Mouse (Mus musculus) ovary, postnatal 14 days (tissue): Measurements from ENCODE around the gene Olfr651.
A peak's percentile ranks its signal among the peaks of the same experiment; 100 is the strongest.
"Not testable (repeated sequence)": the region's sequence is repeated elsewhere in the genome, so short reads cannot be mapped to it uniquely, and the experiment has no call there.

ENCODE experiments used
- DNase-seq: peaks from one replicate; pipeline ENCODE4 v3.0.0; 2022; ENCODE audit warnings: low spot score

The Olfr651 gene

DNA sequence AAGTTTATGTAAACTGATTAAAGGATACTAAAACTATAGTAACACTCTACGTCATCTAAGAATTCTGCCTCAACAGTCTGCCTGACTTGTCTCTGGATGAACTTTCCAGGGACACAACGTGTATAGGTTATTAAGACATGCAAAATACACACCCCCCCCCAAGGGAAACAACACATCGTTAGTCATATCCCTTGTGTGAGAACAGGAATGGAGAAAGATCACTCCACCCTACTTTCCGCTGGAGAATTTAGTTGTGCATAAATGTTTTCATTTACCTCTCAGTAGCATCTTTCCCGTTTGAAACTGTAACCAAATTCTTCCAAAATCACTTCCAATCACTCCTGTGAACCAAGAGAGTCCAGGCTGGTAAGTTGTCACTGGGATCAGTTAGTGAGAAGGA is at the start of gene Olfr651:
Gene Olfr651, plus strand, starts transcription at position 301 of the 400 bp plus-strand sequence.
- DNase-seq: no peak

DNA sequence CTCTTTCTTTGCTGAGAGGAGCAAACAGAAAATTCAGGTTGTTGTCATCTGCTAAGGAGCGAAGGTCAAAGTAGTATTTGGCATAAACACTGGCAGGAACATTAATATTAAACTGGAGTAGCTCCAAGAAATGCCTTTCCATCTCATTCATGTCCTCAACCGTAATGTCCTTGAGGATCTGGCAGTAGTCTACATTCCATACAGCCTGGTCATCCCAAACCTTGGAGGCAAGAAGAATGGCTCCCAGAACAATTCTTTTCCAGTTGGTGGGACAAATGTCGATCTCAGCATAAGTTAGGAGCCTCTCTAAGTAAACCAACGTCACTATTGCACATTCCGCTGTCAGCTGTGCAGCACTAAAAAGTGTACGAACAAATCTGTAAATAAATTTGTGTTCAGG is 48.7 kb upstream of the Olfr651 start:
- not testable (repeated sequence) for DNase-seq

- no peak for DNase-seq
These were observed 48.2 kb upstream of the Olfr651 start for GRCm38 (mm10) chr7:104501589-104502371.

DNA sequence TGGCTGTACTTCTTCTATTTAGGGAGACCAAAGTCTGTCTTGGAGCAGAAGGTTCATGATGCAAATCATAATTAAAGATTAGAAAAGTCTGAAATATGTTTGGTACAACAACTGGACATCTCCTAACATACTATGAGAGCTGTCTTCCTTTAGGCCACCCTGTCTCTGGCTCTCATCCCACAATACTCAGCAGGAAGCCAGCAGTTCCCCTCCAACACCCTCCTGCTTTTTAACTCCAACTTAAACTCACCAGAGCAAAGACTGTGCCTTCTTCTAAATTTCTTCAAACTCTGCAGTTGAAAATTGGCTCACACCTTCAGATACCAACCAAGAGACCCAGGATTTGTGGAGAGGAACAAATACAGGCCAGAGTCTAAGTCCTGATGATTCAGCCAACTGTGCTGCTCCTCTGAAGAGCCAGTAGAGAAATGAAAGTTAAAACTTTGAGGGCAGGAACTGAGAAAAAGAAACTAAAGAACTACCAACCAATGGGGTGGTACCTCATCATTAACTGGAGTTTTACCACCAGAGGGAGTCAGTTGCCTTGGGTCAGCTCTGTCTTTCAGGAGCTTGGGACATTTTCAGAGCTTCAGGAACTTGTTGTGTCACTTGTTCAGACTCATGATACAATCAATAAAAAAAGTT is 42.4 kb upstream of the Olfr651 start, which contains the start of gene Trim30d:
Gene Trim30d, minus strand, starts transcription at position 429 of the 645 bp plus-strand sequence.
- DNase-seq: not testable (repeated sequence)

DNA sequence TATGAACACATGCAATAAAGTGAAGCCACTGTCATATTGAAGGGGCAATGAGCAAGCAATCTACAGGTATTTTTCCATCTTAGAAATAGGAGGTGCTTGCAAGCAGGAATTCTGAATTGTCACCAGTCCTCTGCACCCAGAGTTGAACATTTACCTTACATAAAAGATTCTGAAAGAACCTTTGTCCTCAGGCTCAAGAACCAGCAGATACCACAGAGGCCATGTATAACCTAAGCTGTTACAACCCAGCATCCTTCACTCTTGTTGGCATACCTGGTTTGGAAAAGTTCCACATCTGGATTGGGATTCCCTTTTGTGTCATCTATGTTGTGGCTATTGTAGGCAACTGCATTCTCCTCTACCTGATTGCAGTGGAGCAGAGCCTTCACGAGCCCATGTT is 2.8 kb downstream of the Olfr651 start:
- no peak for DNase-seq

GRCm38 (mm10) chr7:104560601-104561000 is 10.7 kb downstream of the Olfr651 start, which contains the start of gene Olfr652:
Olfr652 (plus strand) TSS chr7:104560901.
- no peak for DNase-seq

DNA sequence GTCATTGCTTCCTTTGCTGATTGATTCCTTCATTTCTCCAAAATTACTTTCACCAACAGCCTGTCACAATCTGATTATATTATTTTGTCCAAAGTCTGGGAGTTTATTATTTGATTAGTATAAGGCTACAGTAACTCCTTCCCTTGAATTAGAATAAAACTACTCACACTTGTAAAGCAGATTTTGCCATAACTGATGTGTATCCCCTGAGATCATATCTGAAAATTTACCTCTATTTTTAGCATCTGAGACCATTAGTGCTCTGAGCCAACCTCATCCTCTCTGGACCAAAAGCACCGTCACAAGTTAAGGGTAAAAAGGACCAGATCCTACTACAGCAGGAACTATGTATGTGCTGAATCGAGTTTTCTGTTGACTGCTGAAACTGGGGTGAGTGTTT is 27.1 kb downstream of the Olfr651 start, which contains the start of gene Olfr653:
Gene Olfr653, plus strand, starts transcription at position 301 of the 400 bp plus-strand sequence.
- DNase-seq: no peak

GRCm38 (mm10) chr7:104580846-104581245 is 30.9 kb downstream of the Olfr651 start:
- DNase-seq: no peak

DNA sequence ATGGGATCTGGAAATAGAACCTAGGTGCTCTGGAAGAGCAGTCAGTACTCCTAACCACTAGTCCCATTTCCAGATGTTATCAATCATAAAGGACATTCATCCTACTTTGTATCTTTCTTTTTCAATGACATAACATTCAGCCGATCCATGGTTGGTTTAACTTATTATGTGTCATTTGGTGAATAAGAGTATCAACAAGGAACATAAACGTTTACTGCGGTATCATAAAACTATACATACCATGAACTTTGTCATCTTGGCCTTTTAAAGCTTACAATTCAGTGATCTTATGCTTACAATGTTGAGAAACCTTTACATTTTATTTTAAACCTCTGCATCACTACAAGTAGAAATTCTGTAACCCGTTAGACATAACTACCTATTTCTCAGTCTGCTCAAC is 31.5 kb downstream of the Olfr651 start:
- no peak for DNase-seq

DNA sequence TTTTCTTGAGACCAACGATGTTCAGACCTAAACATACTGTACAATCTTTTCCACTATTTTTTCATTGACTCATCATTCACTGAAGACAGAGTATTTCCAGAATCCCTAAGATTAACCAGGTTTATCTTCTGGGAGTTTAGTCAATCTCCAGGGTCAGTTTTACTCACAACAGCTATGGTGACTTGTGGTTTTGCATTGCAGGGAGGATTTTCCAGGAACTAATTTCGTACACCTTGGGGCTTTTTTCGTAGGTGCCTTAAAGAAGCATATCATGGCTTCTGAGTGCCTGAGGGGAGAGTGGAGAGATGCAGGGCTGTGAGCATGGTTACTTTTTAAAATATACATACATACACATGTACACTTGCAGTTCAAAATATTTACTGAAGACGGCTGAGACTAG is 36.8 kb downstream of the Olfr651 start, which contains the start of gene Olfr654:
Gene Olfr654, plus strand, starts transcription at position 301 of the 400 bp plus-strand sequence.
- no peak for DNase-seq

DNA sequence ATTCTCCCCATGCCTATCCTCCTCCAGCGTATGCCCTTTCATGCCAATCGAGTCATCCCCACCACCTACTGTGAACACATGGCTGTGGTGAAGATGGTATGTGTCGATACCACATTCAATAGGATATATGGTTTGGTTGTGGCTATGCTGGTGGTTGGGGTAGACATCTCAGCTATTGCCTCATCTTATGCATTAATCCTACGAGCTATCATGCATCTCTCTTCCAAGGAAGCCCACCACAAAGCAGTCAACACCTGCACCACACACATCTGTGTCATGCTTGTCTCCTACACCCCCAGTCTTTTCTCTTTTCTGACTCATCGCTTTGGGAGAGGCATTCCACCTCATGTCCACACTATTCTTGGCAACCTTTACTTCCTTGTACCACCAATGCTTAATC is 38.3 kb downstream of the Olfr651 start:
- no peak for DNase-seq

DNA sequence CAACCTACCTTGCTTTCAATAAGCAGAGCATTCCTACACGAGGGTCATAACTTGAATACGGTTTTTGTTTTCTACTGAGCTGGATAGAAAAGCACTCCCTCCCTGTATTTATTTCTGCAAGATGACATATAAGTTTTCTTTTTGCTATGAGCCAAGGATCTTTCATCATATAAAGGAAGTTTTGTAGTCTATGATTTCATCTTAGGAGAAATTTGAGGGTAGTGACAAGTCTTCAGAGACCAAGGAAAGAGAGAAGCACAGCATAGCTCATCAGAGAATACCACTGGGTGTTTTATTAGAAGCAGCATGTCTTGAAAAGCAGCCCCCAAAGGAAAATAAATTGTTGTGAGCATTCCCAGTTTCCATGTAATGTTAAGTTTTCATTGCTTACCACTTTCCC is 51.7 kb downstream of the Olfr651 start, which contains the start of gene Olfr655:
Gene Olfr655, minus strand, starts transcription at position 101 of the 400 bp plus-strand sequence.
- no peak for DNase-seq

GRCm38 (mm10) chr7:104603173-104603572 is 53.2 kb downstream of the Olfr651 start:
- DNase-seq: peak; percentile 22
